ENCODE assay signal across 7 mouse cellular contexts in genomic region chr7:132672481-132672959, GRCm38 (mm10).
DNase-seq lines count a peak whose midpoint lies in the region; ATAC-seq and TF ChIP-seq lines count a peak whose summit lies in the region.

No protein-coding gene starts in this region.

- TF ChIP-seq CTCF in thymus, adult 2 months (IDR thresholded peaks at IDR 0.05; ENCODE audit: borderline replicate concordance, control insufficient read depth, extremely low read depth, insufficient read depth, low read length, poor library complexity), result no peak
- TF ChIP-seq CTCF in liver, postnatal 0 days (IDR thresholded peaks at IDR 0.05; ENCODE audit: low read depth), result peak; percentile 16; the same call in 1 of the 2 replicates

- no peak overlapping the region for H3K4me3 ChIP-seq in thymus, adult 2 months (ENCODE audit: control insufficient read depth, insufficient read depth, low read length)
- no peak overlapping the region for H3K4me3 ChIP-seq in heart, embryonic 16.5 days (ENCODE audit: low read length)
- H3K4me3 ChIP-seq in liver, postnatal 0 days (ENCODE audit: low read depth, low read length), result no peak overlapping the region
- no peak overlapping the region for H3K4me3 ChIP-seq in midbrain, embryonic 15.5 days

- H3K9me3 ChIP-seq in heart, embryonic 16.5 days (replicated peaks; ENCODE audit: control insufficient read depth, low read length), result no peaks in the 10 kb centered on the region
- no peaks in the 10 kb centered on the region for H3K9me3 ChIP-seq in liver, postnatal 0 days (ENCODE audit: low read length)
- no peaks in the 10 kb centered on the region for H3K9me3 ChIP-seq in midbrain, embryonic 15.5 days

- H3K36me3 ChIP-seq in thymus, adult 2 months (ENCODE audit: control insufficient read depth, insufficient read depth, low read length), result no peaks in the 10 kb centered on the region
- H3K36me3 ChIP-seq in heart, embryonic 16.5 days (ENCODE audit: control insufficient read depth, insufficient read depth), result no peaks in the 10 kb centered on the region
- H3K36me3 ChIP-seq in liver, postnatal 0 days (replicated peaks; ENCODE audit: insufficient read depth, low read length), result no peaks in the 10 kb centered on the region
- no peaks in the 10 kb centered on the region for H3K36me3 ChIP-seq in splenic B cell, adult 2 months (ENCODE audit: control insufficient read depth, insufficient read depth, low read length, poor library complexity, severe bottlenecking)
- H3K36me3 ChIP-seq in midbrain, embryonic 15.5 days (replicated peaks), result no peaks in the 10 kb centered on the region

- TF ChIP-seq EP300 in liver, postnatal 0 days (IDR thresholded peaks at IDR 0.05; ENCODE audit: low read depth), result no peak

- WGBS in thymus, adult 2 months, result 14% methylated on average over 7 of the region's 7 CpGs
- WGBS in heart, embryonic 16.5 days, result 55% methylated on average over 7 of the region's 7 CpGs
- WGBS in liver, postnatal 0 days (ENCODE audit: insufficient replicate concordance), result 42% methylated on average over 7 of the region's 7 CpGs
- whole genome bisulfite sequencing in midbrain, embryonic 15.5 days, result 81% methylated on average over 7 of the region's 7 CpGs

- no peak overlapping the region for H3K9ac ChIP-seq in heart, embryonic 16.5 days (ENCODE audit: low read length)
- no peak overlapping the region for H3K9ac ChIP-seq in liver, postnatal 0 days (replicated peaks)
- no peak overlapping the region for H3K9ac ChIP-seq in midbrain, embryonic 15.5 days

- TF ChIP-seq POLR2A in thymus, adult 2 months (IDR thresholded peaks at IDR 0.05; ENCODE audit: control insufficient read depth, extremely low read depth, insufficient read depth, low read length, poor library complexity), result no peak

- no peak overlapping the region for H3K27ac ChIP-seq in thymus, adult 2 months (ENCODE audit: control insufficient read depth, insufficient read depth, low read length)
- peak overlapping the region; percentile 1; the same call in 1 of the 2 replicates for H3K27ac ChIP-seq in heart, embryonic 16.5 days (ENCODE audit: low read length)
- peak overlapping the region; percentile 35; the same call in 1 of the 2 replicates for H3K27ac ChIP-seq in liver, postnatal 0 days (ENCODE audit: low read depth)
- no peak overlapping the region for H3K27ac ChIP-seq in midbrain, embryonic 15.5 days

- H3K27me3 ChIP-seq in thymus, adult 2 months (ENCODE audit: control insufficient read depth, insufficient read depth, low read length), result no peaks in the 10 kb centered on the region
- H3K27me3 ChIP-seq in heart, embryonic 16.5 days (ENCODE audit: control insufficient read depth, insufficient read depth, low read length), result no peaks in the 10 kb centered on the region
- H3K27me3 ChIP-seq in liver, postnatal 0 days (ENCODE audit: insufficient read depth, low read length), result no peaks in the 10 kb centered on the region
- no peaks in the 10 kb centered on the region for H3K27me3 ChIP-seq in splenic B cell, adult 2 months (ENCODE audit: control insufficient read depth, insufficient read depth, low read length, poor library complexity, severe bottlenecking)
- H3K27me3 ChIP-seq in midbrain, embryonic 15.5 days (replicated peaks), result no peaks in the 10 kb centered on the region

- peak; percentile 14 for DNase-seq in thymus, adult 2 months
- no peak for DNase-seq in thymus, postnatal 25 days
- peak; percentile 91 for DNase-seq in brain, adult 2 months (ENCODE audit: low read depth, low spot score)
- DNase-seq in liver, postnatal 0 days, result peak; percentile 60
- peak; percentile 81 for DNase-seq in splenic B cell, adult 2 months (ENCODE audit: low read depth, low spot score)

- H3K4me2 ChIP-seq in heart, embryonic 16.5 days (ENCODE audit: low read depth, low read length), result no peak overlapping the region
- no peak overlapping the region for H3K4me2 ChIP-seq in liver, postnatal 0 days (ENCODE audit: low read depth, low read length)
- H3K4me2 ChIP-seq in midbrain, embryonic 15.5 days, result no peak overlapping the region

- peaks cover 7% of the 10 kb centered on the region; the same call in 1 of the 2 replicates for H3K4me1 ChIP-seq in thymus, adult 2 months (replicated peaks; ENCODE audit: control insufficient read depth, insufficient read depth, low read length)
- peaks cover 20% of the 10 kb centered on the region for H3K4me1 ChIP-seq in heart, embryonic 16.5 days (ENCODE audit: control insufficient read depth, insufficient read depth, low read length)
- H3K4me1 ChIP-seq in liver, postnatal 0 days (ENCODE audit: insufficient read depth), result peaks cover 10% of the 10 kb centered on the region
- no peaks in the 10 kb centered on the region for H3K4me1 ChIP-seq in midbrain, embryonic 15.5 days

- 0 out of 2 replicates have a peak, but pooled peaks have one; percentile 10 for ATAC-seq in heart, embryonic 16.5 days (replicated peaks; ENCODE audit: extremely low read depth, insufficient read depth, low FRiP score)
- peak; percentile 75 for ATAC-seq in liver, postnatal 0 days
- no peak for ATAC-seq in midbrain, embryonic 15.5 days (replicated peaks)

Comparison
In these comparisons a context has a peak if more than half of its experiments do, and no peak if none do; other contexts are left out.
1. H3K27ac ChIP-seq: peak in heart, embryonic 16.5 days (single experiment) and liver, postnatal 0 days (single experiment); none in thymus, adult 2 months (single experiment) and midbrain, embryonic 15.5 days (single experiment).